Mouse (Mus musculus): ENCODE results near the gene Add2.

Add2 gene

DNA sequence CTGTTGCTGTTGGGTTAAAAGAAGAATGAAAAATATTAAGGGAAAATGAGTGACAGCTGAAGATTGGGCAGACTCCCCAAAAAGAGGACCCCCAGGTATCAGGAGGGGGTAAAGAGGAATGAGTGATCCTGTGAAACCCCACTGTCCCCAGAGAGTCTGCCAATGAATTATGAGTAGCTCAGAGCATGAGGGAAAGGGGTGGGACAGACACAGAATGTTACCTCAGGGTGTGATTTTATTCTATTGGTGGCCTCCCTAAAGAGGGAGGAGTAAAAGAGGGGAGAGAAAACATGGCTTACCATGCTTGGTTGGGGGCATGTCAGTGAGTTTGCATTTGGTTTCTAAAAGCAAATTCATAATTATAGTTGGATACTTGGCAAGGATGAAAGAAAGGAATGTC lies 50.8 kb downstream of the Add2 start:
- DNase-seq (ENCODE audit: low spot score) = no peak

- peak; percentile 83 for DNase-seq (ENCODE audit: low spot score)
These were observed 57.0 kb downstream of the Add2 start for GRCm38 (mm10) chr6:86085518-86085917.

- DNase-seq (ENCODE audit: low spot score) = no peak
These were observed 58.5 kb downstream of the Add2 start for GRCm38 (mm10) chr6:86086851-86087571.

- no peak for DNase-seq (ENCODE audit: low spot score)
These were observed 59.3 kb downstream of the Add2 start for GRCm38 (mm10) chr6:86087813-86088212.

DNA sequence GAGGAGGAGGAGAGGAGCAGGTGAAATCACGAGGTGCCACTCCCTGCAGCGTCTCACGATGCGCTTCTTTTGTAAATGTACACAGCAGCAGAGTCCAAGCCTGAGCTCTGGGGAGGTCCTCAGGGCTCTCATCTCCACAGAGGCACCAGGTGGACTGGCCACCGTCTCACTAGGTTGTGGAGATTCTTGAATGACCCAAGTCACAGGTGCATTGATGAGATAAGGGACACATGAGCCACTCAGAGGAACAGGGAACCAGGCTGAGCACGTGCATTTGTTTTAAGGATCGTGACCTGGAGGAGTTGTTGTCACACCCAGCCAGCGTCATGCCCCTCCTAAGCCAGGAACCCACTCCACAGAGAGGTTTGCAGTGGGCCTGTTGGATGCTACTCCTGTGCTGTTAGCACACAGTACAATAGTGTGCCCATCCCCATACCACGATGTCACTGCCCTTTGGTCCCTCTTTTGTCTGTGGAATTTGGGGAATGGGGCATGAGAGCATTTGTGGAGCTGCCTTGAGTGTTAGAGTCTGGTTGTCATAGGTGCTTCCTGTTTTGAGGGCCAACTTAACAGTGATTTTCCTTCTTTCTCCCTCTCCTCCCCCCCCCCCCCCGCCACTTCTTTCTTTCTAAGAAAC lies 65.8 kb downstream of the Add2 start:
- no peak for DNase-seq (ENCODE audit: low spot score)

DNA sequence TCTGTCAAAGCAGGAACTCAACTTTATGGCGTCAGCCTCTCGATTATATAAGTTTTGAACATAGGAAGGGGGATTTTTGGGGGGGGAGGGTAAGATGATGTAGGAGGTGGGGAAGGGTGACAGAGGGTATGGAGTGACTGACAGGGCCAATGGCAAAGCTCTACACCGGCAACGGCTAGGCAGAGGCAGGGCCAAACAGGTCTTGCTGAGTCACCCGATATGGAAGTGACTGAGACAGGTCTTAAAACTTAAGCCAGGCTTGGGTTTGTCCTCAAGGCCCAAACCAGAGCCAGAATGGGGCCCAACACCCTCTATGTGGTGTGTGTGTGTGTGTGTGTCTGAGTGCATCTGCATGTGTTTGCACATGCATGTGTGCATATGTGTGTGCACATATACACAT lies 67.0 kb downstream of the Add2 start:
- DNase-seq (ENCODE audit: low spot score) = no peak

GRCm38 (mm10) chr6:86096733-86097132 lies 68.3 kb downstream of the Add2 start:
- DNase-seq (ENCODE audit: low spot score) = no peak

DNA sequence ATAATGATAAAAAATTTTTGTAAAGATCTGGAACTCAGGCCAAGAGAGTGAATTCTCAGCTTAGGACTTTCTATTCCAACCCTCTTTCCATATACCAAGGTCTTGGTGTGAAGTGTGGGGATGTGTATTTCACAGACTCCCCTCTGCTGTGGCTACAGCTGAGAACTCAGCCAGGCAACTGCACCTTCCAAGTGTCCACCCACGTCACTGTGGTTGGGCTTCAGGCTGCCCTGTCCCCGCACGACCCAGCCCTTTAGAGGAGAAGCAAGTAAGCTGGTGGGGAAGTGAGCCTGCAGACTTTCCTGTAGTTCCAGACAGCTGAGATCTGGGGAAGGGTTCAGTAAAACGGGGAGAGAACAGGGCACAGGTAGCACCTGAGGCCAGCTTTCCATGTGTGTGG lies 68.7 kb downstream of the Add2 start:
- DNase-seq (ENCODE audit: low spot score) = no peak

DNA sequence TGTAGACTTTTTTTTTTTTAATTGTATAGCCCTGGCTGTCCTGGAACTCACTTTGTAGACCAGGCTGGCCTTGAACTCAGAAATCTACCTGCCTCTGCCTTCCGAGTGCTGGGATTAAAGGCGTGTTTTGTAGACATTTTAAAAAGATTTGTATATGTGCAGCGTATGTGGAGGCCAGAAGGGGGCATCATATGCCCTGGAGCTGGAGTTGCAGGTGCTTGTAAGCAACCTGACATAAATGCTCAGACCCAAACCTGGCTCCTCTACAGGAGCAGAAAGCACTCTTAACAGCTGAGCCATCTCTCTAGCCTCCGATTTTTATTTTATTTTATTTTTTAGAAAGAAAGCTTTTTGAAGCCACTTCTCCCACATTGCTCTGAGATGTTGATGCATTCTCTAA lies 70.5 kb downstream of the Add2 start:
- no peak for DNase-seq (ENCODE audit: low spot score)

DNA sequence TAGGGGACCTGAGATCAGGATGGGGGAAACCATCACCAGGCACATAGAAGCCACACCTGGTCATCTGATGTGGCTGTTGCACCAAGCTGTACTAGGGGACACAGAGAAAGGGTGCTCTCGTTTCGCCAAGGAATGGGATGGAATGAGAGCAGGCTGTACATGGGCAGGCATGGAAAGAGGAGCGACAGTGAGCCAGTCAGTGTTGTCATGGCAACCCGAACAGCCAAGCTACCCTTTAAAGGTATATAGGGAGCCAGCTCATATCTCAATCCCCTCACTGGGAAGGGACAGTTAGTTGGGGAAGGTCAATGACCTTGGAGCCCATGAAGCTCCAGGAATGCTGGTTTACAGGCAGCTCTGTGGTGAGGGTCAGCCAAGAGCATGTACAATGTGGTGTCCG lies 73.0 kb downstream of the Add2 start:
- DNase-seq (ENCODE audit: low spot score) = no peak

GRCm38 (mm10) chr6:86102874-86103273 lies 74.4 kb downstream of the Add2 start:
- peak; percentile 69 for DNase-seq (ENCODE audit: low spot score)

- no peak for DNase-seq (ENCODE audit: low spot score)
These were observed 75.1 kb downstream of the Add2 start for GRCm38 (mm10) chr6:86103614-86104013.

- DNase-seq (ENCODE audit: low spot score) = no peak
These were observed 76.2 kb downstream of the Add2 start for GRCm38 (mm10) chr6:86104719-86105118.

GRCm38 (mm10) chr6:86106045-86106444 lies 77.6 kb downstream of the Add2 start:
- DNase-seq (ENCODE audit: low spot score) = no peak

- no peak for DNase-seq (ENCODE audit: low spot score)
These were observed 78.6 kb downstream of the Add2 start for GRCm38 (mm10) chr6:86107101-86107500.

DNA sequence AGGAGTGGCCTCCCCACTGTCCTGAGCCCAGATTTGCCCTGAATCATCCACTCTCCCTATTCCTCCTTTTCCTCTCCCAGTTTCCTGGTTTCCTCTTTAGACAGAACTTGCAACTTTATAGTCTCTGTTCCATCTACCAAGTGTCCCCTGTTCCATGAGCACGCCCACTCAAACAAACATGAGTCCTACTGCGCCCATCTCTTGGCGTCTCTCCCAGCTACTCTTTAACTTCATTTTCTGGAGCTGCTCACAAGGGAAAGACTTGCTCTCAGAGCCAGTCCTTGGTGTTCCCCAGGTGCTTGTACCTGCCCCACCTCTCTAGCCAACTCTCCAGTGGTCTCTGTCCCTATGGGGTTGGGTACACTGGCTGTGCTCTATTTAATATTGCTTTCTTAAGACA lies 87.4 kb downstream of the Add2 start:
- no peak for DNase-seq (ENCODE audit: low spot score)

GRCm38 (mm10) chr6:86123057-86123456 lies 94.6 kb downstream of the Add2 start:
- DNase-seq (ENCODE audit: low spot score) = no peak

DNA sequence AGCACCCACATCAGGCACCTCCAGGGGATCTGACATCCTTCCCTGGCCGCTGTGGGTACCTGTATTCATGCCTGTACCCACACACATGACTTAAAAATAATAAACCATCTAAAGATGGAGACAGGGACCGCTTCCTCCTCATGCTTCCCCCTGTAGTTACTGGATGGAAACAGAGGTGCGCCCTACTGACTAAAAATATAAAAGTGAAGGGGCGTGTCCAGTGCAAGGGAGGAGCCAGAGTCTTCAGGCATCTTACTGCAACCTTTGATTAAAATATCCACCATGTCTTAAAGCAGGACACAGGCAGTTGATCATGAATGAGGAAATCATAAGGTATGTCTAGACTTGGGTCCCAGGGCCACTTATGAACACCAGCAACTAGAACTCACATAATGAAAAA lies 97.3 kb downstream of the Add2 start:
- DNase-seq (ENCODE audit: low spot score) = no peak

- DNase-seq (ENCODE audit: low spot score) = peak; percentile 75
These were observed 98.6 kb downstream of the Add2 start for GRCm38 (mm10) chr6:86126953-86127581.

DNA sequence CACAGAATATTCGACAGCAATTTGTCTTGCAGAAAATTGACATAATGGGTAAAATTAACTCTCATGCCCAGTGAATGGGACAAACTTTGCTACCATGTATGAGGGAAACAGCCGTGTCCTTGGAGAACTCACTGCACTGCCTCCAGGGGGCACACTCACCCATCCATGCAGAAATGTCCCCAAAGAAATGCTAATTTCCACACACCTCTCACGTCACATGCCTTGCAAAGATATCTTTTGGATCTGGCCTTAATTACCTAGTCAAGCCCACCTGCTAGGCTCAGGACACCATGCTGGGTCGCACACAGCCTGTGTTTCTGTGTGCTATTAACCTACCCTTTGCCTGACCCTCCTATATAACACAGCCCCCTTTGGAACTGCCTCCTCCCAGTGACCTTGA lies 100.0 kb downstream of the Add2 start:
- peak; percentile 23 for DNase-seq (ENCODE audit: low spot score)

DNA sequence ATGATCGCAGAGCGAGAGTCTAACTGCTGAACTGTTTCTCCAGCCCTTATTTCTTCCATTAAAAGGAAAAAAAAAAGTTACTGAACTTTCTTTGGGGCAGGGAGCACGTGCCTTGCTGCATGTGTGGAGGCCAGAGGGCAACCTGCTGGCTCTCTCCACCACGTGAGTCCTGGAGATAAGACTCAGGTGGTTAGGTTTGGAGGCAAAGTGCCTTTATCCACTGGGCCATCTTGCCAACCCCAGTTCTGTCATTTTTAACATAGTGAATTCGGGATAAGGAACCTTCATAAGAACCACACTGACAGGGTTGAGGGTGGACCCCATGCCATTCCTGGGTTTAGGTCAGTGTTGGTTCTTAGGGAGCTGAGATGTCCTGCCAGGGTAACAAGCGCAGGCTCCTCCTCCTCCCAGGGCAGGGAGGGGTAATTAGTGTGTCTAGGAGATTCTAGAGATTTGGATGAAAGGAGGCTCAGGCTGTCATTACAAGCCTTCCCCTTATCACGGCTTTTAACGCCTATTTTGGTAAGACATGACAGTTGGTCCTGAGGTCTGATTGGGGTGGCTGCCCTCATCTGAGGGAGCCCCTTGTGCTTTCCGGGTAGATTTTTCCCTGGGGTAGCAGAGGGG lies 101.5 kb downstream of the Add2 start:
- DNase-seq (ENCODE audit: low spot score) = no peak

DNA sequence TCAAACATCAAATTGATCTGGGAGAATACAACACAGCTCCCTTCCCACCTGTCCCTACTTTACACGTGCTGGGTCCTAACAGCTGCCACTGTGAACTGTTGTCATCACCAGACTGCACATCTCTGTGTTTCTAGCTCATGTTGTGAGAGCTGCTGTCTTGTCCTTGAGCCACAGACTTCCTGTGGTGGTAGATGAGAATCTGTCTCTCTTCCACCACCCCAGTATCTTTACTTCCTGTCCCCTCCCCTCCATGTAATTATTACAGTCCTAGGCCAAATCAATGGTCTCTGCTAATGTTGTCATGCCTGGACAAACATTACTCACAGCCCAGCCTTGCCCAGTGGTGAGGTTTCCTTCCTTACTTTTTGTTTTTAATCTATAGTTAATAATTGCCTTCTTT lies 105.4 kb downstream of the Add2 start:
- no peak for DNase-seq (ENCODE audit: low spot score)

GRCm38 (mm10) chr6:86136206-86136605 lies 107.7 kb downstream of the Add2 start:
- DNase-seq (ENCODE audit: low spot score) = no peak

All from retina, embryonic 14.5 days (tissue).